Mouse (Mus musculus) hematopoietic stem cell, adult 5-6 weeks (primary cell): ENCODE measurements at regions not wholly inside any gene's neighbourhood (a gene's known extent, or its start where the extent isn't known, plus 50 kb on each side); places are given as distances from the start of the nearest gene placed in this dataset.

ENCODE experiments used
- ATAC-seq, 2 experiments: fragments of 125-278 bp in 1 of 2; replicated peaks in 1 of 2; 2 replicates each; pipeline ENCODE4 v1.8.0; 2016 to 2017; ENCODE audit warnings: inconsistent platforms in 2 of 2, mild to moderate bottlenecking in 2 of 2, moderate number of reproducible peaks in 2 of 2, low read depth in 1 of 2, moderate TSS enrichment in 1 of 2; ENCODE audit not compliant: low FRiP score in 2 of 2, poor library complexity in 2 of 2, severe bottlenecking in 2 of 2, insufficient read depth in 1 of 2, low TSS enrichment in 1 of 2

DNA sequence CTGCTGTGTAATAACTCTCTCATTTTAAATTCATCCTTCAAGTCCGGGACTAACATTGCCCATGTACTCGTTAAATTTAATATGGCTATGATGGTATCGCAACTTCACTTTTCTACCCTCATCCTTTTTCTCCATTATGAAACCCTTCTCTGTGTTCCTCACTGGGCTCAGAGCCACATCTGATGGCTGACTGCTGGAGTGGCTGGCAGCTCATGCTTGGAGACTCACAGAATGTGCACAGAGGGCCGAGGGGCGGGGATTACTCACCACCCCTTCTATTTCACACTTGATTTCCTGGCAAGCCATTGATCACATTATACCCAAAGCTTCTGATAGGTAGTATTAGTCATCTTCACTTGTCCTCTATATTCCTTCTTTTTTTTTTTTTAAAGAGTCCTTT lies 81.1 kb upstream of the Vwde start:
- ATAC-seq = no peak

- ATAC-seq = no peak
Measured at GRCm38 (mm10) chr6:13298171-13298570, 73.4 kb upstream of the Vwde start.

- ATAC-seq = no peak
Measured at GRCm38 (mm10) chr6:13297110-13297509, 72.3 kb upstream of the Vwde start.

DNA sequence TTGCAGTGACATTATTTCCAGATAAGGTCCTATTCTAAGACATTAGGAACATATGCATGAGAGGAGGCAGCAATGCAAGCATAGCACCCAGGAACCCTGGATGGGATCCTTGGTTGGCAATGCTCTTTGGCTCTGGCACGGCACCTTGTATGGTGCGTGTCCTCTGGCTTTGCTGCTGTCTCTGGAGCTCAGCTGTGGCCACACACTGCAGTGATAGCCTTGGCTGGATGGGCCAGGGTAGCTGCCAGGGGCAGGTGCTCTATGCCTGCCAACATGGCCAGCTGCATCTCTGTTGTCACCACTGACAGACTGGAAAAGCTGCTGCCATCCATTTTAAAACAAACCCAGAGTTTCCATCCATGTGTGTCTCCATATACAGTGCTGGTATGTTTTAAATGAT lies 71.3 kb upstream of the Vwde start:
- ATAC-seq = no peak

DNA sequence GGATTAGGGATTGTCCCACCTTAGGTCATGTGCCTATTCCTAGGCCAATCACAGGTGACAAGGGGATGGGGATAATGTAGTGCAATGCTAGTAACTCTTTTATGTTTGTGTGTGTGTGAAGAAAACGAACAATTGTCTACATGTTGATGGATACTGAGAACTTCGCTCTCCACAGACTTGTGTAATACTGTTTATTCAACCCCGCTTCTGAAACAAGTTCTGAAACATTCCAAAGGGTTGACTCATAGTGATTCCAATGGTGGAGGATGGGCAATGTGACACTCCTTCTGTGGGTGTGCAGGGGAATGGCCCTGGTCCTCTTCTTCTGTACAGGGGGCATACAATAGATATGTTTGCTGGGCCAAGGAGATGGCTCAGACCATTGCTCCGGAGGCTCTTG lies 69.6 kb upstream of the Vwde start:
- no peak for ATAC-seq

DNA sequence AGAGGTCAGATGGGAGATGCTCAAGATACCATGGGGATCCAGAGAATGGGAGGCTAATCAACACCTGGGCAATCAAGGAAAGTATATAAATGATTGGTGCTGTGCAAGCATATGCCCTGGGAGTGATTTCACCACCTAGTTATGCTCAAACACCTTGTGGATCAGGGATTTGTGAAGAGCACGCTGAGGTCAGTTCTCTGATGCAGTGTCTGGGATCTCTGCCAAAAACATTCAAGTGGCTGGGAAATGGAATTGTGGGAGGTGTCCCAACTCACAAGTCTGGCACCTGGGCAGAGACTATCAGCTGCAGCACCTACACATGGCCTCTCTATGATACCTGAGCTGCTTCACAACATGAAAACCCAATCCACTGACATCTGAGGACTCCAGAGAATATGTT lies 63.7 kb upstream of the Vwde start:
- no peak for ATAC-seq

DNA sequence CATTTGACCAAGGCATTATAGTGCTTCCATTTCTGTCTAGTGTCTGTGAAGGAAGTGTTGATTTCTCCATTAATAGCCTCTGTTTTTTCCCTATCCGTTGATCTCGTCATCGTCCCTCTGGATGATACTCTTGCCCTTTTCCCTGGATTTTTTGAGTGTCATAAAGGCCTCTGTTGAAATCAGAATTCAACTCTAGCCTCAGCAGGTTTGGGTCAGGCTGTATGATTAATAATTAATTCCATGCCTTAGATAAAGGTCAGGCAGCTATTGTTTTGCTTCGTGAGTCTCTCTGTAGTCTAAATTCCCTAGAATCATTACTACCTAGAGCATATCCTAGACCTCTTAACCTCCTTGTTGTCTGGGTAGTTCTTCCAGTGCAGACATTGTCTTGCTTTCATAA lies 63.0 kb upstream of the Vwde start:
- ATAC-seq = no peak

GRCm38 (mm10) chr6:13286542-13287273 lies 61.9 kb upstream of the Vwde start:
- no peak for ATAC-seq

DNA sequence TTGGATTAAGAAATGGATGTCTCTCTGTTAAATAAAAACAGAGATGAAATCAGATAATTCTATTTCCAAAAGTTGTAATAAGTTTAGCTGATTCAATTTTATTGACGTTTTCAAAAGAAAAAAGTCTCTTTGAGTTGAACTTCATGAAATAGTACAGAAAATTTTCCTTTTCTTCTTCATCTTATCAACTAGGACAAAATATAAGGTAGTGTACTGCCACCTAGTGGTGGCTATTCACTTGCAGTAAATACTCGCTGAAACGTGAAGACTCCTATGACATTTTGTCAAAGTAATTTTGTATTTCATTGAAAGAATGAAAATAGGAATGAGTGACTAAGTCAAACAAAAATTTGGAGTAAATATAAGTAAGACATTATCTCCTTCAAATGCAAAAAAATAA lies 56.1 kb upstream of the Vwde start:
- peak in 1 of 2 experiments; percentile 56; a peak in 1 of 4 replicates for ATAC-seq
